Mouse (Mus musculus): ENCODE results near the gene 1810010H24Rik. TPM values are rescaled to one million over a fixed set of nuclear protein-coding genes. Genes with fewer than 3 reads are reported as not detected.
A peak's percentile ranks its signal among the peaks of the same experiment; 100 is the strongest.
"Not testable (repeated sequence)": the region's sequence is repeated elsewhere in the genome, so short reads cannot be mapped to it uniquely, and the experiment has no call there.

Gene 1810010H24Rik
- not detected in 2 replicates for total RNA-seq (2015)
- not detected in 2 replicates for total RNA-seq (2017)

GRCm38 (mm10) chr11:107025411-107026321, at the start of gene 1810010H24Rik:
1810010H24Rik (plus strand) TSS chr11:107025681.
- ATAC-seq (replicated peaks; ENCODE audit: poor library complexity), result no peak

GRCm38 (mm10) chr11:106976194-106976593, 49.3 kb upstream of the 1810010H24Rik start:
- no peak for ATAC-seq (replicated peaks; ENCODE audit: poor library complexity)

- ATAC-seq (replicated peaks; ENCODE audit: poor library complexity), result peak; percentile 97
Measured at GRCm38 (mm10) chr11:106980455-106980854, 45.0 kb upstream of the 1810010H24Rik start.

- ATAC-seq (replicated peaks; ENCODE audit: poor library complexity), result no peak
Measured at GRCm38 (mm10) chr11:106981787-106982186, 43.7 kb upstream of the 1810010H24Rik start.

GRCm38 (mm10) chr11:106982351-106982750, 43.1 kb upstream of the 1810010H24Rik start:
- no peak for ATAC-seq (replicated peaks; ENCODE audit: poor library complexity)

- not testable (repeated sequence) for ATAC-seq (replicated peaks; ENCODE audit: poor library complexity)
Measured at GRCm38 (mm10) chr11:106985979-106986604, 39.4 kb upstream of the 1810010H24Rik start.

GRCm38 (mm10) chr11:106987384-106987783, 38.1 kb upstream of the 1810010H24Rik start:
- ATAC-seq (replicated peaks; ENCODE audit: poor library complexity), result 0 out of 2 replicates have a peak, but pooled peaks have one; percentile 11

GRCm38 (mm10) chr11:106994246-106995085, 31.0 kb upstream of the 1810010H24Rik start:
- ATAC-seq (replicated peaks; ENCODE audit: poor library complexity), result peak; percentile 68

- not testable (repeated sequence) for ATAC-seq (replicated peaks; ENCODE audit: poor library complexity)
Measured at GRCm38 (mm10) chr11:106996492-106996891, 29.0 kb upstream of the 1810010H24Rik start.

GRCm38 (mm10) chr11:106997976-106998375, 27.5 kb upstream of the 1810010H24Rik start:
- no peak for ATAC-seq (replicated peaks; ENCODE audit: poor library complexity)

GRCm38 (mm10) chr11:106998651-106999150, 26.8 kb upstream of the 1810010H24Rik start:
- no peak for ATAC-seq (replicated peaks; ENCODE audit: poor library complexity)

GRCm38 (mm10) chr11:106999151-106999948, 26.1 kb upstream of the 1810010H24Rik start, which contains the start of gene Kpna2:
Kpna2 (minus strand) TSS chr11:106999541.
- ATAC-seq (replicated peaks; ENCODE audit: poor library complexity), result peak; percentile 86

GRCm38 (mm10) chr11:106999949-107000513, 25.4 kb upstream of the 1810010H24Rik start:
- ATAC-seq (replicated peaks; ENCODE audit: poor library complexity), result no peak

- no peak for ATAC-seq (replicated peaks; ENCODE audit: poor library complexity)
Measured at GRCm38 (mm10) chr11:107001760-107002675, 23.5 kb upstream of the 1810010H24Rik start.

- ATAC-seq (replicated peaks; ENCODE audit: poor library complexity), result no peak
Measured at GRCm38 (mm10) chr11:107005538-107005937, 19.9 kb upstream of the 1810010H24Rik start.

GRCm38 (mm10) chr11:107010447-107010846, 15.0 kb upstream of the 1810010H24Rik start:
- ATAC-seq (replicated peaks; ENCODE audit: poor library complexity), result no peak

- ATAC-seq (replicated peaks; ENCODE audit: poor library complexity), result no peak
Measured at GRCm38 (mm10) chr11:107011171-107011570, 14.3 kb upstream of the 1810010H24Rik start.

GRCm38 (mm10) chr11:107011669-107012323, 13.7 kb upstream of the 1810010H24Rik start:
- peak; percentile 27 for ATAC-seq (replicated peaks; ENCODE audit: poor library complexity)
